In the genomic region with DNA sequence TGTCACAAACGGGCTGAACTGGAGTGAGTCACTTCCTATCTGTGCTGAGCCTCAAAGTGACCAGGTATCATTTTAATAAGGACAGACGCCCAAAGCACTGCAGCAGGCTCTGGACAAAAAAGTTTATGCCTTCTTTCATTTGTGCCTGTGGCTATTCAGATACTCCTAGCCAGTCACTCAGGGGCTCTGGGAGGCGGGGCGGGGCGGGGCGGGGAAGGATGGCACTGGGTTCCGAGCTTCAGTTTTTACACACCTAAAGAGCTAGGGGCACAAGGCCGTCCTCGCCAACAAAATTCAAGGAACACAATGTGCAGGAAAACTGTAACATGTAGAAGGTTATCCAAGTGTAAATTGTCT, we compare ENCODE assay signal across 8 mouse cellular contexts. TPM values are rescaled to one million over a fixed set of nuclear protein-coding genes. Genes with fewer than 3 reads are reported as not detected.
DNase-seq lines count a peak whose midpoint lies in the region; ATAC-seq and TF ChIP-seq lines count a peak whose summit lies in the region.

No protein-coding gene starts in this region.

- H3K27me3 ChIP-seq in kidney, adult 2 months (replicated peaks; ENCODE audit: control insufficient read depth, insufficient read depth, low read length): no peaks in the 10 kb centered on the region
- H3K27me3 ChIP-seq in heart, postnatal 0 days (ENCODE audit: control insufficient read depth, insufficient read depth, low read length): no peaks in the 10 kb centered on the region
- H3K27me3 ChIP-seq in liver, embryonic 16.5 days (ENCODE audit: control insufficient read depth, insufficient read depth, low read depth, low read length): peaks cover 2% of the 10 kb centered on the region
- H3K27me3 ChIP-seq in stomach, embryonic 16.5 days (ENCODE audit: control insufficient read depth, insufficient read depth, low read length): no peaks in the 10 kb centered on the region

- WGBS in kidney, adult 2 months: 1% methylated on average over 9 of the region's 9 CpGs
- 6% methylated on average over 9 of the region's 9 CpGs for WGBS in heart, postnatal 0 days
- 4% methylated on average over 9 of the region's 9 CpGs for WGBS in liver, embryonic 16.5 days (ENCODE audit: insufficient replicate concordance)
- WGBS in stomach, embryonic 16.5 days: 7% methylated on average over 9 of the region's 9 CpGs

- ATAC-seq in heart, postnatal 0 days (ENCODE audit: insufficient read depth, low read depth): peak; percentile 59
- ATAC-seq in liver, embryonic 16.5 days (ENCODE audit: low read depth): peak; percentile 85
- ATAC-seq in stomach, embryonic 16.5 days (ENCODE audit: insufficient read depth, low FRiP score): peak; percentile 80

- peak overlapping the region; percentile 60 for H3K4me2 ChIP-seq in heart, postnatal 0 days (ENCODE audit: low read depth, low read length)
- peak overlapping the region; percentile 77 for H3K4me2 ChIP-seq in liver, embryonic 16.5 days (ENCODE audit: low read depth, low read length)
- peak overlapping the region; percentile 61 for H3K4me2 ChIP-seq in stomach, embryonic 16.5 days (ENCODE audit: low read depth, low read length)

- TF ChIP-seq CTCF in kidney, adult 2 months (conservative IDR thresholded peaks at IDR 0.05; ENCODE audit: insufficient read depth, insufficient read length, low read depth, low read length): no peak
- TF ChIP-seq CTCF in heart, postnatal 0 days (IDR thresholded peaks at IDR 0.05; ENCODE audit: low read depth): no peak

- TF ChIP-seq EP300 in heart, postnatal 0 days (IDR thresholded peaks at IDR 0.05; ENCODE audit: low read depth): no peak

- DNase-seq in kidney, adult 2 months: no peak
- no peak for DNase-seq in kidney, postnatal 4 days
- peak; percentile 9 for DNase-seq in heart, postnatal 0 days (ENCODE audit: low spot score)
- DNase-seq in cerebellum, adult 8-10 months: no peak
- no peak for DNase-seq in frontal cortex, postnatal 14 days (ENCODE audit: low spot score in 2 of 2)

- H3K4me1 ChIP-seq in kidney, adult 2 months (ENCODE audit: control insufficient read depth, insufficient read depth, low read length): peaks cover 3% of the 10 kb centered on the region; the same call in 1 of the 2 replicates
- H3K4me1 ChIP-seq in brown adipose tissue, adult 24 weeks (ENCODE audit: control insufficient read depth, insufficient read depth, insufficient read length, low read length): no peaks in the 10 kb centered on the region
- no peaks in the 10 kb centered on the region for H3K4me1 ChIP-seq in heart, postnatal 0 days (ENCODE audit: control insufficient read depth, insufficient read depth)
- peaks cover 9% of the 10 kb centered on the region for H3K4me1 ChIP-seq in liver, embryonic 16.5 days (ENCODE audit: control insufficient read depth, low read depth, low read length)
- 0 out of 2 replicates have a peak, but pooled peaks cover 4% of the 10 kb centered on the region for H3K4me1 ChIP-seq in stomach, embryonic 16.5 days (ENCODE audit: control insufficient read depth, insufficient read depth, low read length)

- TF ChIP-seq POLR2A in kidney, adult 2 months (IDR thresholded peaks at IDR 0.05; ENCODE audit: low read depth, low read length): no peak

- H3K4me3 ChIP-seq in kidney, adult 2 months (ENCODE audit: insufficient read depth, low read depth, low read length): peak overlapping the region; percentile 99
- peak overlapping the region; percentile 99 for H3K4me3 ChIP-seq in brown adipose tissue, adult 24 weeks (ENCODE audit: insufficient read depth, low read depth, low read length)
- peak overlapping the region; percentile 64 for H3K4me3 ChIP-seq in heart, postnatal 0 days (ENCODE audit: low read depth, low read length)
- peak overlapping the region; percentile 80 for H3K4me3 ChIP-seq in liver, embryonic 16.5 days (ENCODE audit: low read depth, low read length)
- peak overlapping the region; percentile 89 for H3K4me3 ChIP-seq in stomach, embryonic 16.5 days (replicated peaks; ENCODE audit: low read length)

- H3K27ac ChIP-seq in kidney, adult 2 months (ENCODE audit: insufficient read depth, low read depth, low read length): no peak overlapping the region
- H3K27ac ChIP-seq in brown adipose tissue, adult 24 weeks (replicated peaks; ENCODE audit: low read depth, low read length): no peak overlapping the region
- H3K27ac ChIP-seq in heart, postnatal 0 days (ENCODE audit: low read depth): no peak overlapping the region
- no peak overlapping the region; the same call in 1 of the 2 replicates for H3K27ac ChIP-seq in liver, embryonic 16.5 days (ENCODE audit: low read length)
- H3K27ac ChIP-seq in stomach, embryonic 16.5 days (ENCODE audit: low read length): no peak overlapping the region

- no peak overlapping the region for H3K9ac ChIP-seq in heart, postnatal 0 days (replicated peaks; ENCODE audit: low read depth, low read length)
- H3K9ac ChIP-seq in liver, embryonic 16.5 days (ENCODE audit: low read depth, low read length): peak overlapping the region; percentile 85
- H3K9ac ChIP-seq in stomach, embryonic 16.5 days (ENCODE audit: low read length): no peak overlapping the region

- H3K9me3 ChIP-seq in heart, postnatal 0 days (replicated peaks; ENCODE audit: control insufficient read depth, low read length): no peaks in the 10 kb centered on the region
- H3K9me3 ChIP-seq in liver, embryonic 16.5 days (replicated peaks; ENCODE audit: control insufficient read depth, low read length): no peaks in the 10 kb centered on the region
- H3K9me3 ChIP-seq in stomach, embryonic 16.5 days (replicated peaks; ENCODE audit: control insufficient read depth, low read length): no peaks in the 10 kb centered on the region

- H3K36me3 ChIP-seq in kidney, adult 2 months (ENCODE audit: control insufficient read depth, insufficient read depth, low read length): no peaks in the 10 kb centered on the region
- no peaks in the 10 kb centered on the region for H3K36me3 ChIP-seq in heart, postnatal 0 days (replicated peaks; ENCODE audit: control insufficient read depth, insufficient read depth, low read length)
- H3K36me3 ChIP-seq in liver, embryonic 16.5 days (ENCODE audit: control insufficient read depth, insufficient read depth): no peaks in the 10 kb centered on the region
- H3K36me3 ChIP-seq in stomach, embryonic 16.5 days (ENCODE audit: control insufficient read depth, insufficient read depth, low read length): no peaks in the 10 kb centered on the region

RNA-seq across cellular contexts. Expression of a gene that starts 0.3 kb away (rescaled TPM):
- polyA plus RNA-seq in kidney, adult 2 months (2012; rRNA removed): 6.1 and 6.6 TPM in 2 replicates
- polyA plus RNA-seq in brown adipose tissue, adult 24 weeks (2012; ENCODE audit: insufficient read depth, insufficient read length, missing spikeins): 15.1 and 23.2 TPM in 2 replicates
- total RNA-seq in heart, postnatal 0 days (2014; rRNA removed; ENCODE audit: low replicate concordance): 6.9 and 8.3 TPM in 2 replicates
- 22.9 TPM in 2 replicates for polyA plus RNA-seq in heart, postnatal 0 days (2015; fragmentation: Nextera tagmentation; extraction: Ambion mirVana)
- polyA plus RNA-seq in liver, embryonic 16.5 days (2015; fragmentation: Nextera tagmentation; extraction: Ambion mirVana): 14.5 and 15.9 TPM in 2 replicates
- polyA plus RNA-seq in stomach, embryonic 16.5 days (2015; fragmentation: Nextera tagmentation; extraction: Ambion mirVana): 28.7 and 30.7 TPM in 2 replicates
